Mouse (Mus musculus) brain, embryonic 18.5 days (tissue): ENCODE measurements around the gene Olfm2.
"Not testable (repeated sequence)": the region's sequence is repeated elsewhere in the genome, so short reads cannot be mapped to it uniquely, and the experiment has no call there.

Source experiments
- DNase-seq: peaks from one replicate; pipeline ENCODE4 v3.0.0-alpha.2; 2012; ENCODE audit warnings: low read depth, low spot score

The Olfm2 gene

GRCm38 (mm10) chr9:20696107-20696712 lies 49.9 kb downstream of the Olfm2 start:
- DNase-seq, result no peak

GRCm38 (mm10) chr9:20694721-20695235 lies 51.4 kb downstream of the Olfm2 start:
- no peak for DNase-seq

GRCm38 (mm10) chr9:20692863-20693262 lies 53.3 kb downstream of the Olfm2 start:
- no peak for DNase-seq

GRCm38 (mm10) chr9:20690449-20690848 lies 55.7 kb downstream of the Olfm2 start:
- DNase-seq, result not testable (repeated sequence)

- no peak for DNase-seq
Measured at GRCm38 (mm10) chr9:20689913-20690312, 56.2 kb downstream of the Olfm2 start.

- no peak for DNase-seq
Measured at GRCm38 (mm10) chr9:20689403-20689802, 56.7 kb downstream of the Olfm2 start.

- DNase-seq, result no peak
Measured at GRCm38 (mm10) chr9:20685081-20685861, 60.9 kb downstream of the Olfm2 start.

GRCm38 (mm10) chr9:20682389-20682722 lies 63.8 kb downstream of the Olfm2 start:
- DNase-seq, result no peak

GRCm38 (mm10) chr9:20681546-20682388 lies 64.4 kb downstream of the Olfm2 start:
- DNase-seq, result no peak

- DNase-seq, result no peak
Measured at GRCm38 (mm10) chr9:20680378-20680958, 65.7 kb downstream of the Olfm2 start.

- no peak for DNase-seq
Measured at GRCm38 (mm10) chr9:20677892-20678291, 68.3 kb downstream of the Olfm2 start.

GRCm38 (mm10) chr9:20672047-20672446 lies 74.1 kb downstream of the Olfm2 start:
- DNase-seq, result no peak

GRCm38 (mm10) chr9:20668065-20668464 lies 78.1 kb downstream of the Olfm2 start:
- DNase-seq, result no peak

- DNase-seq, result no peak
Measured at GRCm38 (mm10) chr9:20666510-20667034, 79.6 kb downstream of the Olfm2 start.

- no peak for DNase-seq
Measured at GRCm38 (mm10) chr9:20665925-20666324, 80.2 kb downstream of the Olfm2 start.

GRCm38 (mm10) chr9:20664982-20665637 lies 81.0 kb downstream of the Olfm2 start:
- DNase-seq, result no peak

- DNase-seq, result no peak
Measured at GRCm38 (mm10) chr9:20664366-20664765, 81.8 kb downstream of the Olfm2 start.

GRCm38 (mm10) chr9:20663956-20664355 lies 82.2 kb downstream of the Olfm2 start:
- DNase-seq, result no peak

GRCm38 (mm10) chr9:20662874-20663273 lies 83.3 kb downstream of the Olfm2 start:
- no peak for DNase-seq

- no peak for DNase-seq
Measured at GRCm38 (mm10) chr9:20662325-20662724, 83.8 kb downstream of the Olfm2 start.

GRCm38 (mm10) chr9:20657546-20657945 lies 88.6 kb downstream of the Olfm2 start:
- DNase-seq, result no peak
